In genomic region chr2:27554308-27554707, GRCm38 (mm10) we compare ENCODE assay signal across 9 mouse cellular contexts. TPM values are rescaled to one million over a fixed set of nuclear protein-coding genes. Genes with fewer than 3 reads are reported as not detected.
DNase-seq lines count a peak whose midpoint lies in the region; ATAC-seq lines count a peak whose summit lies in the region.
"Had no signal": no experiment of that assay in that cellular context is flagged by ENCODE, and none has a peak within 500 bp of the region (broad histone marks: within the 10 kb centered on the region; RNA-seq: fewer than 3 reads in every experiment).

No protein-coding gene starts in this region.

- peaks cover 11% of the 10 kb centered on the region for H3K27me3 ChIP-seq in heart, embryonic 12.5 days (replicated peaks)

- intact Hi-C loops in heart, postnatal 10 days (cut with DNase I): loop anchor here (5.0 kb wide), 3 partner anchors 123 to 333 kb away; partner anchors contain the start of genes Col5a1 and Rxra

- peaks cover 22% of the 10 kb centered on the region for H3K4me1 ChIP-seq in heart, embryonic 12.5 days (replicated peaks)

- 65% methylated on average over 9 of the region's 9 CpGs for WGBS in heart, embryonic 12.5 days

- H3K9ac ChIP-seq in heart, embryonic 12.5 days: no peak overlapping the region; the same call in 1 of the 2 replicates

- no peak overlapping the region for H3K4me3 ChIP-seq in heart, embryonic 12.5 days

- ATAC-seq in heart, embryonic 12.5 days (ENCODE audit: insufficient number of reproducible peaks, low FRiP score): no peak
- ATAC-seq: CD4-positive, CD25-positive, alpha-beta regulatory T cell, adult 4 months had no signal

- no peak overlapping the region for H3K27ac ChIP-seq in heart, embryonic 12.5 days (ENCODE audit: poor library complexity, severe bottlenecking)

- DNase-seq in heart, adult 11 months: peak; percentile 99
- DNase-seq in heart, postnatal 10 days: peak; percentile 41 to 55
- peak; percentile 67 to 86 for DNase-seq in kidney, postnatal 25 days
- peak; percentile 56 to 80 for DNase-seq in lung, postnatal 4 days
- DNase-seq in thymus, postnatal 36 days: no peak
- DNase-seq in neural tube, embryonic 10.5 days (ENCODE audit: extremely low spot score, low spot score): no peak
- DNase-seq in right cerebral cortex, adult 18-20 months: no peak

- no peak overlapping the region for H3K4me2 ChIP-seq in heart, embryonic 12.5 days

- H3K36me3 ChIP-seq in heart, embryonic 12.5 days: no peaks in the 10 kb centered on the region

- H3K9me3 ChIP-seq in heart, embryonic 12.5 days (replicated peaks): no peaks in the 10 kb centered on the region

RNA-seq across cellular contexts. Expression of gene Wdr5, which starts 39.4 kb away (rescaled TPM):
- polyA plus RNA-seq in heart, embryonic 12.5 days (2016; fragmentation: Nextera tagmentation; extraction: Ambion mirVana): 33.7 and 36.1 TPM in 2 replicates
- 10 to 100 TPM; 25.4 to 28.5 TPM for total RNA-seq in heart, postnatal 10 days (2021)

RNA-seq across cellular contexts. Expression of gene Brd3, which starts 46.8 kb away (rescaled TPM):
- polyA plus RNA-seq in heart, embryonic 12.5 days (2016; fragmentation: Nextera tagmentation; extraction: Ambion mirVana): 80.9 and 87.1 TPM in 2 replicates
- 10 to 100 TPM; 42.6 to 53.0 TPM for total RNA-seq in heart, postnatal 10 days (2021)

Comparison
In these comparisons a context has a peak if more than half of its experiments do, and no peak if none do; other contexts are left out.
1. DNase-seq: peak in heart, adult 11 months (single experiment), heart, postnatal 10 days (2 of 2), kidney, postnatal 25 days (2 of 2) and lung, postnatal 4 days (2 of 2); none in thymus, postnatal 36 days (0 of 2), neural tube, embryonic 10.5 days (single experiment) and right cerebral cortex, adult 18-20 months (single experiment).